Mouse (Mus musculus) liver, embryonic 16.5 days (tissue): ENCODE measurements around the gene Prkci. TPM values are rescaled to one million over a fixed set of nuclear protein-coding genes. Genes with fewer than 3 reads are reported as not detected.
A peak's percentile ranks its signal among the peaks of the same experiment; 100 is the strongest.

Source experiments
- ATAC-seq: fragments of 200-750 bp; cut with Nextera tagmentation; 2 replicates; pipeline ENCODE4 v1.8.0; 2017; ENCODE audit warnings: low read depth, mild to moderate bottlenecking, moderate number of reproducible peaks, moderate library complexity
- H3K27ac ChIP-seq: fragments of 300-500 bp; sonication (generic); 2 replicates; pipeline ENCODE4 v1.5.1; 2014; ENCODE audit warnings: mild to moderate bottlenecking, low read length
- H3K27me3 ChIP-seq: fragments of 300-500 bp; sonication (generic); 2 replicates; pipeline ENCODE4 v1.6.1; 2014; ENCODE audit warnings: low read depth, low read length, mixed read lengths; ENCODE audit not compliant: control insufficient read depth, insufficient read depth
- H3K36me3 ChIP-seq: fragments of 300-500 bp; sonication (generic); 2 replicates; pipeline ENCODE4 v1.6.1; 2014; ENCODE audit warnings: mild to moderate bottlenecking; ENCODE audit not compliant: control insufficient read depth, insufficient read depth
- H3K4me1 ChIP-seq: fragments of 300-500 bp; sonication (generic); 2 replicates; pipeline ENCODE4 v1.6.1; 2014; ENCODE audit warnings: low read depth, low read length, mixed read lengths; ENCODE audit not compliant: control insufficient read depth
- H3K4me2 ChIP-seq: fragments of 300-500 bp; sonication (generic); 2 replicates; pipeline ENCODE4 v1.6.1; 2014; ENCODE audit warnings: low read depth, low read length, mixed read lengths
- H3K4me3 ChIP-seq: fragments of 300-500 bp; sonication (generic); 2 replicates; pipeline ENCODE4 v1.5.1; 2014; ENCODE audit warnings: low read depth, mild to moderate bottlenecking, low read length
- H3K9ac ChIP-seq: fragments of 300-500 bp; sonication (generic); 2 replicates; pipeline ENCODE4 v1.6.1; 2014; ENCODE audit warnings: low read depth, low read length
- H3K9me3 ChIP-seq: fragments of 300-500 bp; sonication (generic); replicated peaks from 2 replicates; pipeline ENCODE4 v1.6.1; 2016; ENCODE audit warnings: low read length; ENCODE audit not compliant: control insufficient read depth
- WGBS: fragments of 180-500 bp; shearing (Covaris S2); extraction: QIAGEN DNeasy Blood & Tissue Kit; methylation state at CpG from one replicate; pipeline ENCODE4 v1.1.7; 2014; ENCODE audit not compliant: insufficient replicate concordance; 5-methylcytosine and 5-hydroxymethylcytosine counted together
- polyA plus RNA-seq: library from polyadenylated mRNA; unstranded; fragments of >200 nt; fragmentation: Nextera tagmentation; extraction: Ambion mirVana; gene quantifications from 2 replicates; pipeline ENCODE4 v1.2.1, GENCODE M21; 2015

Gene Prkci
- polyA plus RNA-seq, 1 experiment from 2014 or later, result 5.4 TPM

DNA sequence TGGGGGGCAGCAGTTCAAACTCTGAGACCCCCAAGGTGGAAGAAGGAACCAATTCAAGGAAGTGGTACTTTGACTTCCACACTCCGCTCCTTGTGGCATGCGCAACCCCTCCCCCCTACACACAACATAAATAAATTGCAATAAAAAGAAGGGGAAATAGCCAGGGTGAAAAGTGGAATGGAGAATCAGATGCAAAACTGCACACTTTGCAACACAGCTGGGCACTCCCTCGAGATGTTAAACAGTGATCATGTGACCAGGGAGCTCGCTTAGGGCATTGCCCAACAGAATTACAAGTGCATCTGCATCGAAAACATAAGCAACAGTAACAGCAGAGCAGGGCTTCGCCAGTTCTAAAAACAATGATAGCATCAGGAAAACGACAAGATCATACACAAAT, 3.4 kb upstream of the Prkci start:
- H3K27ac ChIP-seq, result no peak overlapping the region
- no peaks in the 10 kb centered on the region for H3K36me3 ChIP-seq
- 61% methylated on average over 7 of the region's 7 CpGs for WGBS
- ATAC-seq, result no peak
- no peak overlapping the region for H3K9ac ChIP-seq
- no peaks in the 10 kb centered on the region for H3K9me3 ChIP-seq
- no peak overlapping the region for H3K4me3 ChIP-seq
- no peak overlapping the region for H3K4me2 ChIP-seq
- peaks cover 22% of the 10 kb centered on the region for H3K4me1 ChIP-seq
- no peaks in the 10 kb centered on the region for H3K27me3 ChIP-seq

DNA sequence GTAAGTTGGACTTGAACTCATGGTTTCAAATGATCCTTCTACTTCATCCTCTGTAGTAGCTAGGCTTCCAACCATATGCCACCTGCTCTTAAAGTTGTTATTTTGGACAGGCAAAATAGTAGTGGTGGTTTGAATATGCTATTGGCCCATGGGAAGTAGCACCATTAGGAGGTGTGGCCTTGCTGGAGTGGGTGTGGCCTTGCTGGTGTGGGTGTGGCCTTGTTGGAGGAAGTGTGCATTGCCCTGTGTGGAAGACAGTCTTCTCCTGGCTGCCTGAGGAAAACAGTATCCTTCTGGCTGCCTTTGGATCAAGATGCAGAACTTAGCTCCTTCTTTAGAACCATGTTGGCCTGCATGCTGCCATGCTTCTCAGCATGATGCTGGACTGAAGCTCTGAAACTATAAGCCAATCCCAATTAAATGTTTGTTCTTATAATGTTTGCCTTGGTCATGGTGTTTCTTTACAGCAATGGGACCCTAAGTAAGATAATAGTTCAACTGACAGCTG, 2.4 kb upstream of the Prkci start:
- H3K9ac ChIP-seq, result no peak overlapping the region
- H3K27ac ChIP-seq, result no peak overlapping the region
- H3K4me3 ChIP-seq, result no peak overlapping the region
- peaks cover 17% of the 10 kb centered on the region for H3K4me1 ChIP-seq
- H3K4me2 ChIP-seq, result no peak overlapping the region
- no peaks in the 10 kb centered on the region for H3K27me3 ChIP-seq
- ATAC-seq, result no peak
- H3K9me3 ChIP-seq, result no peaks in the 10 kb centered on the region
- no peaks in the 10 kb centered on the region for H3K36me3 ChIP-seq

DNA sequence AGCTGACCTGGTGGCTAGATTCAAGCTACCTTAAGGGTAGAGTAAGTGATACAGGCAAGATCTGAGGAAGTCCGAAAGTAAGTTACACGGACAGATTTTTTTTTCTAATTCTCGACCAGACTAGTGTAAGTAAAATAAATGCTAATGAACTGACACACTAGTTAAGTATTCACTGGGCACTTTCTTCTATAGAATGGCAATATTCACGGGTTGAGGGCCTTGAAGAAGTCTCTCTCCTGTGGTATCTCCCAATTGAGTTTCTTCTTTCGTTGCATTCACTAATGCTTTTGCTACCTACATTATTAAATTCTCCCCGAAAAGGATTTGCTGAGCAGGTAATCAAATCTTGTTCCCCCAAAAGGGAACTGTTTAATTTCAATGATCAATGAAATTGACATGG, 688 bp upstream of the Prkci start:
- Histone ChIP-seq H3K4me1 (peaks cover 17% of the 10 kb centered on the region), H3K4me2 (peak overlapping the region; percentile 94), H3K9me3 (no peaks in the 10 kb centered on the region), H3K27me3 (no peaks in the 10 kb centered on the region), H3K27ac (no peak overlapping the region), H3K9ac (peak overlapping the region; percentile 23), H3K4me3 (peak overlapping the region; percentile 83), H3K36me3 (no peaks in the 10 kb centered on the region)
- no peak for ATAC-seq
- 10% methylated on average over 6 of the region's 6 CpGs for WGBS

DNA sequence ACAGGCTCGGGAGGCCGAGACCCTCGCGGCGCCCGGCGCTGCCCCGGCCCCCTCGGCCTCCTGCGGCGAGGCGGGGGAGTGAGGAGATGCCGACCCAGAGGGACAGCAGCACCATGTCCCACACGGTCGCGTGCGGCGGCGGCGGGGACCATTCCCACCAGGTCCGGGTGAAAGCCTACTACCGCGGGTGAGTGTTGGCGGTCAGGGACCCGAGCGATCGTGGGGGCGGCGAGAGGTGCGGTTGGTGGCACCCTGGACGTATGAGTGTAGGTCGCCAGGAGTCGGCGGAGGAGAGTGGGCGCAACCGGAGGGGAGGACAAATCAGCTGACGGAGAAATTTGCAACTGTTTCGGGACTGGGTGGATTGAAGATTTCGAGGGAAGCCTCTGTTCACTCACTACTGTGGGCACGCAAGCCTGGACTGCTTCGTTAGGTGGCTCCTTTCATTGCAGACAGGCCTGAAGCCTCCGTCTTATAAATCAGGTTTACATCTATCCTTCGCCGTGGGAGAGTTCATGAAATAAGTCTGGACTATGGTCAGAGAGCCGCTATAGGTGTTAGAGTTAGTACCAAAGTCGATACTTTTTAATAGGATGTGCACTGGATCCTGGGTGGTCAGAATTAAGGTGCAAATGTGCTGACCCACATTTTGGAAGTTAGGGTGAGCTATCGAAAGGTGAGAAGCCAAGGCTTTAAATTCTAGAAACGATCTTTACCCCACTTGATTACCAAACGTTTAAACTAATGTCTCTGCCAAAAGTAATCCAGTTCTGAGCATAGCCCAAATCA, 546 bp downstream of the Prkci start:
- Histone ChIP-seq H3K36me3 (no peaks in the 10 kb centered on the region), H3K9ac (peak overlapping the region; percentile 86), H3K4me1 (peaks cover 23% of the 10 kb centered on the region), H3K27me3 (no peaks in the 10 kb centered on the region), H3K4me2 (peak overlapping the region; percentile 94), H3K27ac (peak overlapping the region; percentile 60), H3K9me3 (no peaks in the 10 kb centered on the region), H3K4me3 (peak overlapping the region; percentile 83)
- ATAC-seq, result peak; percentile 20
- under 1% methylated on average over 49 of the region's 49 CpGs for WGBS

DNA sequence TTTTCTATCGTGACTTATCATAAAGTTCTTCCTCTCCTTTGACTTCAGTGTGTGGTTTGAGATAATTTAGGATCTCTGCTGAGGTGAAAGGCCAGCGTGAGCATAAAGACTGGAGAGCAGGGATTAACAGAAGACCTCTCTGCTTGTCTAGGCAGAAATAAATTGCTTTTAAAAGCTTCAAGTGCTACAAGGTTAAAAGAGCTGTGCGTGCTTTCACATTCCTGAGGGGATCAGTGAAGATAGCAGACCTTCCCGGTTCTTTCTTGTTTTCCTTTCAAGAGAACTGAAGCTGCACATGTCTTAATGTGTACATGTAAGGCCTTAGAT, 1.1 kb downstream of the Prkci start:
- WGBS, result 20% methylated on average over 4 of the region's 4 CpGs
- no peaks in the 10 kb centered on the region for H3K36me3 ChIP-seq
- H3K27ac ChIP-seq, result no peak overlapping the region
- no peaks in the 10 kb centered on the region for H3K9me3 ChIP-seq
- no peak for ATAC-seq
- H3K9ac ChIP-seq, result peak overlapping the region; percentile 86
- peak overlapping the region; percentile 94 for H3K4me2 ChIP-seq
- no peaks in the 10 kb centered on the region for H3K27me3 ChIP-seq
- H3K4me1 ChIP-seq, result peaks cover 23% of the 10 kb centered on the region
- H3K4me3 ChIP-seq, result peak overlapping the region; percentile 83

DNA sequence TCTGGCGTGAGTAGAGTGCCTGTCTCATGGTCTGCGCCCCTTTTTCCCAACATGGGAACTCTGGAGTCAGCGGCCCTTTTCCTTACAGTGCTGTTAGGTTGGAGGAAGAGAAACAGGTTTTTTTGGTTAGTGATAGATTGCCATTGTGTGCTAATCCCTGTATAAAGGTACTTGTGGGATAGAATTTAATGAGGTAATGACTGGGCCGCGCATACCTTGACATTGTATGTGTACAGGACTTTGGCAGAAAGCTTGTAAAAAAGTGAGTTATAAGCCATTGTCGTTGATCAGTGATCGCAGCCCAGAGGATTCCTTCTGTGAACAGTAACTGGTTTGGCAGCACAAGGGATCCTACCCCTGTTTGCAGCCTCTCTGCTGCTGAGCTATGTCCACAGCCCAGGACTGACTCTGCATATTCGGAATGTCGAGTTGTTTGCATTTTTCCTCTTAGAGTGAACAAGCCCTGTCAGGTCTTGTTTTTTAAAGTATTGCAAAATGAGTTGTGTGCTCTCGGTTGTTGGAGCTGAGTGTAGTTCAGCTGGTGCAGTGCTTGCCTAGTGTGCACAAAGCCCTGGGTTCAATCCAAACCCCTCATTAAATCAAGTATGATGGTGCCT, 4.0 kb downstream of the Prkci start:
- ATAC-seq, result peak; percentile 8
- Histone ChIP-seq H3K4me2 (no peak overlapping the region), H3K4me3 (no peak overlapping the region), H3K27me3 (no peaks in the 10 kb centered on the region), H3K4me1 (peaks cover 18% of the 10 kb centered on the region), H3K36me3 (no peaks in the 10 kb centered on the region), H3K27ac (peak overlapping the region; percentile 21), H3K9ac (no peak overlapping the region), H3K9me3 (no peaks in the 10 kb centered on the region)
- 65% methylated on average over 10 of the region's 10 CpGs for WGBS

DNA sequence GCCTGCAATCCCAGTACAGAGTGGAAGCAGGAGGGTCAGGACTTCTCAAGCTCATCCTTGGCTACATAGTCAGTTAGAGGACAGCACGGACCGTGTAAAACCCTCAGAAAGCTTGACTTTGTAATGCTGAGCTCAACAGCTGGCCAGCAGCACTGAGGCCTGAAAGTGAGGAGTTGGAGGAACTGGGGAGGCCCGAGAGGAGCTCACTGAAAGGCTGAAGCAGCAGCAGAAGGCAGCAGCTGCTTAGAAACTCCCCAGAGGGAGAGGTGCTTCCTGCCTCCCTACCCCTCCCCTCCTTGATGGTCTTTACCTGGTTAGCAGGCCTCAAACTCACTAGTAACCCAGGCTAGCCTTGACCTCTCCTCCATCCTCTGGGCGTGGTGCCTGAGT, 4.5 kb downstream of the Prkci start:
- Histone ChIP-seq H3K4me3 (no peak overlapping the region), H3K36me3 (no peaks in the 10 kb centered on the region), H3K9me3 (no peaks in the 10 kb centered on the region), H3K4me1 (peaks cover 14% of the 10 kb centered on the region), H3K27ac (peak overlapping the region; percentile 21; the same call in 1 of the 2 replicates), H3K27me3 (no peaks in the 10 kb centered on the region), H3K4me2 (no peak overlapping the region), H3K9ac (no peak overlapping the region)
- 38% methylated on average over 4 of the region's 4 CpGs for WGBS
- no peak for ATAC-seq

DNA sequence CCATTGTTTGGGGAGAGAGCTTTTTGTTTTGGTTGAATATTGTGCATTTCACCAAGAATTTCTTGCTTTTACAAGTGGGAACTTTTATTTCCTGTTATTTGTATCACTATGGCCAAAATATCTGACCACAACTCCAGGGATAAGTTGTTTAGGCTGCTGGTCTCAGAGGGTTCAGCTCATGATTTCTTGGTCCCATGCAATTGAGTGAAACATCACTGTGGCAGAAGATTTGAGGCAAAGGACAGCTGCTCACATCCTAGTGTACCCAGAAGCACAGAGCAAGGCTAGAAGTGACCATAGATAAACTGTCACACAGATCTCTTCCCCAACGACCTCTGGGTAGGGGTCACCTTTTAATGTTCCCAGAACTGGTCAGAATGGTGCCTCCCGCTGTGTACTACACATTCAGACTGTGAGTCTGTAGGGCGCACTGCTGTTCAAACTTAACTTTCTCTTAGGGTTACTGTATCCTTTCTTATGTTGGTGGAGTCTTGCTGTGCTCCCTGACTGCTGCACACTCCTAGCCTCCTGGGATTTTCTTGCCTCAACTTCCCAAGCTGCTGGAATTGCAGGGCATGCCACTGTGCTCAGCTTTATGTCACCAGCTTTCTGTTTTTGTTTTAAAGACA, 5.6 kb downstream of the Prkci start:
- no peak overlapping the region for H3K4me2 ChIP-seq
- H3K9me3 ChIP-seq, result no peaks in the 10 kb centered on the region
- peaks cover 13% of the 10 kb centered on the region for H3K4me1 ChIP-seq
- no peak overlapping the region for H3K9ac ChIP-seq
- H3K36me3 ChIP-seq, result no peaks in the 10 kb centered on the region
- no peak overlapping the region for H3K4me3 ChIP-seq
- H3K27me3 ChIP-seq, result no peaks in the 10 kb centered on the region
- no peak overlapping the region for H3K27ac ChIP-seq
- ATAC-seq, result no peak
- WGBS, result 48% methylated on average over 3 of the region's 3 CpGs
